Mouse (Mus musculus) thymus, adult 2 months (tissue): Measurements from ENCODE around the gene Kif1bp.

ENCODE experiments used
- CTCF ChIP-seq: fragments of 200-500 bp; IDR thresholded peaks from 2 replicates; pipeline ENCODE4 v1.5.1; 2012; ENCODE audit warnings: mild to moderate bottlenecking, control low read depth, low read length, moderate library complexity, borderline replicate concordance; ENCODE audit not compliant: control insufficient read depth, poor library complexity, insufficient read depth; ENCODE audit errors: extremely low read depth
- POLR2A ChIP-seq: fragments of 200-500 bp; IDR thresholded peaks from 2 replicates; pipeline ENCODE4 v1.6.1; 2012; ENCODE audit warnings: mild to moderate bottlenecking, low read length, control low read depth, moderate library complexity; ENCODE audit not compliant: control insufficient read depth, poor library complexity, insufficient read depth; ENCODE audit errors: extremely low read depth

- no peak for TF ChIP-seq CTCF
- TF ChIP-seq POLR2A: no peak
Observed at GRCm38 (mm10) chr10:62553611-62554091, 24.6 kb downstream of the Kif1bp start.
